ENCODE assay signal across 8 mouse cellular contexts in genomic region chr13:94885291-94886235, GRCm38 (mm10). TPM values are rescaled to one million over a fixed set of nuclear protein-coding genes. Genes with fewer than 3 reads are reported as not detected.
DNase-seq lines count a peak whose midpoint lies in the region; ATAC-seq lines count a peak whose summit lies in the region.
"Had no signal": no experiment of that assay in that cellular context is flagged by ENCODE, and none has a peak within 500 bp of the region (broad histone marks: within the 10 kb centered on the region; RNA-seq: fewer than 3 reads in every experiment).

No protein-coding gene starts in this region.

- peaks cover 83% of the 10 kb centered on the region for H3K27me3 ChIP-seq in lung, embryonic 16.5 days (ENCODE audit: control insufficient read depth, insufficient read depth, low read depth, low read length)
- peaks cover 95% of the 10 kb centered on the region for H3K27me3 ChIP-seq in forebrain, embryonic 13.5 days
- peaks cover 98% of the 10 kb centered on the region for H3K27me3 ChIP-seq in limb, embryonic 10.5 days (ENCODE audit: low read depth, poor library complexity, severe bottlenecking)
- H3K27me3 ChIP-seq in stomach, embryonic 15.5 days (replicated peaks), result peaks cover 75% of the 10 kb centered on the region

- DNase-seq in lung, adult 18-20 months, result no peak
- peak; percentile 67 for DNase-seq in limb, embryonic 10.5 days (ENCODE audit: low spot score)
- no peak for DNase-seq in MN1 (ENCODE audit: low spot score)

- peak overlapping the region; percentile 18; the same call in 1 of the 2 replicates for H3K4me2 ChIP-seq in lung, embryonic 16.5 days (ENCODE audit: low read depth, low read length)
- H3K4me2 ChIP-seq in forebrain, embryonic 13.5 days, result peak overlapping the region; percentile 42
- H3K4me2 ChIP-seq in stomach, embryonic 15.5 days, result peak overlapping the region; percentile 48

- H3K36me3 ChIP-seq in lung, embryonic 16.5 days (ENCODE audit: control insufficient read depth, insufficient read depth, low read length), result no peaks in the 10 kb centered on the region
- H3K36me3 ChIP-seq in forebrain, embryonic 13.5 days (ENCODE audit: poor library complexity, severe bottlenecking), result no peaks in the 10 kb centered on the region
- no peaks in the 10 kb centered on the region for H3K36me3 ChIP-seq in limb, embryonic 10.5 days
- no peaks in the 10 kb centered on the region for H3K36me3 ChIP-seq in stomach, embryonic 15.5 days

- H3K27ac ChIP-seq in lung, embryonic 16.5 days (ENCODE audit: low read length), result no peak overlapping the region
- H3K27ac ChIP-seq in forebrain, embryonic 13.5 days, result peak overlapping the region; percentile 14; the same call in 1 of the 2 replicates
- H3K27ac ChIP-seq in limb, embryonic 10.5 days, result peak overlapping the region; percentile 62; the same call in 1 of the 2 replicates
- no peak overlapping the region for H3K27ac ChIP-seq in stomach, embryonic 15.5 days
- H3K27ac ChIP-seq: liver, embryonic 14.5 days had no signal

- no peaks in the 10 kb centered on the region for H3K9me3 ChIP-seq in lung, embryonic 16.5 days (ENCODE audit: control insufficient read depth, low read length)
- H3K9me3 ChIP-seq in forebrain, embryonic 13.5 days (replicated peaks), result no peaks in the 10 kb centered on the region
- H3K9me3 ChIP-seq in limb, embryonic 10.5 days (replicated peaks), result no peaks in the 10 kb centered on the region
- no peaks in the 10 kb centered on the region for H3K9me3 ChIP-seq in stomach, embryonic 15.5 days

- ATAC-seq in lung, embryonic 16.5 days (ENCODE audit: low read depth), result no peak
- ATAC-seq in forebrain, embryonic 13.5 days, result peak; percentile 39
- no peak for ATAC-seq in stomach, embryonic 15.5 days (ENCODE audit: insufficient read depth, low FRiP score, low read depth)
- no peak for ATAC-seq in monocyte, adult 5-6 weeks (replicated peaks; ENCODE audit: insufficient number of reproducible peaks, low FRiP score, low TSS enrichment, poor library complexity, severe bottlenecking)

- H3K9ac ChIP-seq in lung, embryonic 16.5 days (ENCODE audit: low read length), result no peak overlapping the region
- peak overlapping the region; percentile 13 for H3K9ac ChIP-seq in forebrain, embryonic 13.5 days
- H3K9ac ChIP-seq in stomach, embryonic 15.5 days, result no peak overlapping the region
- H3K9ac ChIP-seq: liver, embryonic 14.5 days had no signal

- H3K4me3 ChIP-seq in lung, embryonic 16.5 days (ENCODE audit: low read length), result peak overlapping the region; percentile 20
- peak overlapping the region; percentile 21 for H3K4me3 ChIP-seq in forebrain, embryonic 13.5 days
- H3K4me3 ChIP-seq in limb, embryonic 10.5 days, result peak overlapping the region; percentile 45
- peak overlapping the region; percentile 26 for H3K4me3 ChIP-seq in stomach, embryonic 15.5 days (replicated peaks)

- H3K4me1 ChIP-seq in lung, embryonic 16.5 days (replicated peaks; ENCODE audit: control insufficient read depth, insufficient read depth, low read length), result peaks cover 19% of the 10 kb centered on the region
- peaks cover 24% of the 10 kb centered on the region for H3K4me1 ChIP-seq in forebrain, embryonic 13.5 days
- peaks cover 27% of the 10 kb centered on the region for H3K4me1 ChIP-seq in limb, embryonic 10.5 days
- peaks cover 28% of the 10 kb centered on the region for H3K4me1 ChIP-seq in stomach, embryonic 15.5 days

- WGBS in lung, embryonic 16.5 days, result 2% methylated on average over 55 of the region's 81 CpGs
- WGBS in forebrain, embryonic 13.5 days, result 2% methylated on average over 68 of the region's 81 CpGs
- 2% methylated on average over 81 of the region's 81 CpGs for WGBS in limb, embryonic 10.5 days
- 2% methylated on average over 62 of the region's 81 CpGs for WGBS in stomach, embryonic 15.5 days

RNA-seq across cellular contexts. Expression of gene Otp, which starts 10.2 kb away (rescaled TPM):
- not detected in 2 replicates for polyA plus RNA-seq in lung, embryonic 16.5 days (2015; fragmentation: Nextera tagmentation; extraction: Ambion mirVana)
- 3.7 and 10.3 TPM in 2 replicates for polyA plus RNA-seq in forebrain, embryonic 13.5 days (2015; fragmentation: Nextera tagmentation; extraction: Ambion mirVana)
- not detected in 2 replicates for polyA plus RNA-seq in limb, embryonic 10.5 days (2016; fragmentation: Nextera tagmentation; extraction: Ambion mirVana)
- polyA plus RNA-seq in stomach, embryonic 15.5 days (2015; fragmentation: Nextera tagmentation; extraction: Ambion mirVana), result not detected in 2 replicates
- not detected in 3 replicates for total RNA-seq in monocyte, adult 5-6 weeks (2017)
- polyA plus RNA-seq: liver, embryonic 14.5 days had no signal

Comparison
In these comparisons a context has a peak if more than half of its experiments do, and no peak if none do; other contexts are left out.
1. H3K27ac ChIP-seq: peak in forebrain, embryonic 13.5 days (single experiment) and limb, embryonic 10.5 days (single experiment); none in lung, embryonic 16.5 days (single experiment) and stomach, embryonic 15.5 days (single experiment).
2. Peak in every context shown above with its lines, with median percentiles within 50 percentile points of each other: H3K4me2 ChIP-seq and H3K4me3 ChIP-seq.